Mouse (Mus musculus) lung, embryonic 14.5 days (tissue): Measurements from ENCODE around the gene Eps15l1. TPM values are rescaled to one million over a fixed set of nuclear protein-coding genes. Genes with fewer than 3 reads are reported as not detected.
A peak's percentile ranks its signal among the peaks of the same experiment; 100 is the strongest.

Source experiments
- ATAC-seq: fragments of 200-750 bp; cut with Nextera tagmentation; 2 replicates; pipeline ENCODE4 v1.8.0; 2017; ENCODE audit warnings: mild to moderate bottlenecking, moderate TSS enrichment, moderate library complexity; ENCODE audit not compliant: insufficient read depth
- DNase-seq: peaks from one replicate; pipeline ENCODE4 v3.0.0-alpha.2; 2015
- H3K27ac ChIP-seq: fragments of 300-500 bp; sonication (generic); 2 replicates; pipeline ENCODE4 v1.5.1; 2014; ENCODE audit warnings: low read depth, mild to moderate bottlenecking, moderate library complexity
- H3K27me3 ChIP-seq: fragments of 300-500 bp; sonication (generic); 2 replicates; pipeline ENCODE4 v1.6.1; 2014; ENCODE audit warnings: low read length, control low read depth; ENCODE audit not compliant: insufficient read depth
- H3K36me3 ChIP-seq: fragments of 300-500 bp; sonication (generic); 2 replicates; pipeline ENCODE4 v1.6.1; 2014; ENCODE audit warnings: control low read depth; ENCODE audit not compliant: insufficient read depth
- H3K4me1 ChIP-seq: fragments of 300-500 bp; sonication (generic); 2 replicates; pipeline ENCODE4 v1.6.1; 2014; ENCODE audit warnings: antibody characterized with exemption, control low read depth; ENCODE audit not compliant: insufficient read depth
- H3K4me2 ChIP-seq: fragments of 300-500 bp; sonication (generic); 2 replicates; pipeline ENCODE4 v1.6.1; 2014; ENCODE audit warnings: mild to moderate bottlenecking
- H3K4me3 ChIP-seq: fragments of 300-500 bp; sonication (generic); 2 replicates; pipeline ENCODE4 v1.5.1; 2014; ENCODE audit warnings: low read depth, low read length
- H3K9ac ChIP-seq: fragments of 300-500 bp; sonication (generic); 2 replicates; pipeline ENCODE4 v1.6.1; 2014
- H3K9me3 ChIP-seq: fragments of 300-500 bp; sonication (generic); 2 replicates; pipeline ENCODE4 v1.6.1; 2016; ENCODE audit warnings: low read depth, low read length, control low read depth
- CTCF ChIP-seq: IDR thresholded peaks from 2 replicates; pipeline ENCODE4 v1.5.1; 2016; ENCODE audit warnings: antibody characterized with exemption, low read depth
- WGBS: fragments of 180-500 bp; shearing (Covaris S2); extraction: QIAGEN DNeasy Blood & Tissue Kit; methylation state at CpG from one replicate; pipeline ENCODE4 v1.1.7; 2014; 5-methylcytosine and 5-hydroxymethylcytosine counted together
- polyA plus RNA-seq: library from polyadenylated mRNA; unstranded; fragments of >200 nt; fragmentation: Nextera tagmentation; extraction: Ambion mirVana; gene quantifications from 2 replicates; pipeline ENCODE4 v1.2.1, GENCODE M21; 2014

Eps15l1 gene
- polyA plus RNA-seq, 1 experiment from 2014 or later, result 69.4 TPM

DNA sequence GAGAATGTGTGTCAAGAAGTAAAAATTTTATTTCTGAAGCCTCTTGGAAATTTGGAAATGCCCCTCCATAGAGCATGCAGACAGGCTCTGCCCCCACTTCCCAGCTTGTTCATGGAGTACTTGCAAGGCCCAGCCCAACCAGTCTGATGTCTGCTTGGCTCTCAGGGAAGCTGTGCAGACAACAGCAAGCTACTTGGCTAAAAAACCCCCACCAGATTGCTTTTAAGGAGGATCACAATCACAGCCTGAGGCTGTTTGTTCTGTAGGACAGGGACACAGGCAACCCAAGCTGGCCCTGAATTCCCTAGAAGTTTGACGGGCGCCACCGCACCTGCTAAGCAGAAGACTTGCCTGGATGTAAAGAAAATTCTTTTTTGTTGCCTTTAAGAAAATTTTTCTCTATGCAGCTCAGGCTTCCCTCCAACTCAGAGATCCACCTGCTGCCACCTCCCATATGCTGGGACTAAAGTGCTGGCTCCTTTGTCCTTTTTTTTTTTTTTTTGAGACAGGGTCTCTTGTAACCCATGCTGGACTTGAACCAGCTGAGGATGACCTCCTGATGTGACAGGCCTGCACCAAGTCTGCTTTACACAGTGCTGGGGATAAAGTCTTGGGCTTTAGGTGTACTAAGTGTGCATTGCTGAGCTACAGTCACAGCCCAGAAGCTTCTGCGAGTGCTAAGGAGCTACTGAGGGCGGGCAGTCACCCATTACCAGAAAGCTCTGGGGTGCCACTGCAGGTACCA, 78.5 kb downstream of the Eps15l1 start:
- no peaks in the 10 kb centered on the region for H3K27me3 ChIP-seq
- H3K36me3 ChIP-seq, result peaks cover 79% of the 10 kb centered on the region
- DNase-seq (no peak), ATAC-seq (no peak)
- no peaks in the 10 kb centered on the region for H3K9me3 ChIP-seq
- H3K27ac ChIP-seq, result no peak overlapping the region
- no peak overlapping the region for H3K4me3 ChIP-seq
- H3K4me2 ChIP-seq, result no peak overlapping the region
- 89% methylated on average over 5 of the region's 5 CpGs for WGBS
- H3K4me1 ChIP-seq, result no peaks in the 10 kb centered on the region
- no peak overlapping the region for H3K9ac ChIP-seq
- no peak for TF ChIP-seq CTCF

DNA sequence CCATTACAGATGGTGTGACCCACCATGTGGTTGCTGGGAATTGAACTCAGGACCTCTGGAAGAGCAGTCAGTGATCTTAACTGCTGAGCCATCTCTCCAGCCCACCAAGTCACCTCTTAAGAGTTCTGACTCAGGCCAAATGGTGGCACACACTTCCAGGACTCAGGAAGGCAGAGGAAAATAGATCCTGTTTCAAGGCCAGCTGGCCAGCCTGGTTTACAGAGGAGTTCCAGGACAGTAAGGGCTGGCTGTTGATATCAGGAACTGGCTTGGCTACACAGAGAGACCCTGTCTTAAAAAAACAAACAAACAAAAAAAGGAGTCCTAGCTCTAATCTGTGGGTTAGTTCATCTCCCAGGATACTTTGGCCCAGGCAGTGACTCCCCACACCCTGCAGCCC, 84.2 kb downstream of the Eps15l1 start:
- Histone ChIP-seq H3K36me3 (peaks cover 59% of the 10 kb centered on the region), H3K4me1 (no peaks in the 10 kb centered on the region), H3K4me2 (no peak overlapping the region), H3K27ac (no peak overlapping the region), H3K9ac (no peak overlapping the region), H3K4me3 (no peak overlapping the region), H3K9me3 (no peaks in the 10 kb centered on the region), H3K27me3 (no peaks in the 10 kb centered on the region)
- ATAC-seq (no peak), DNase-seq (no peak)
- no peak for TF ChIP-seq CTCF

GRCm38 (mm10) chr8:72336273-72336672, 85.0 kb downstream of the Eps15l1 start:
- TF ChIP-seq CTCF, result no peak
- H3K4me3 ChIP-seq, result no peak overlapping the region
- H3K9ac ChIP-seq, result no peak overlapping the region
- no peaks in the 10 kb centered on the region for H3K4me1 ChIP-seq
- peaks cover 52% of the 10 kb centered on the region for H3K36me3 ChIP-seq
- WGBS, result 54% methylated on average over 2 of the region's 2 CpGs
- H3K27me3 ChIP-seq, result no peaks in the 10 kb centered on the region
- no peaks in the 10 kb centered on the region for H3K9me3 ChIP-seq
- no peak overlapping the region for H3K27ac ChIP-seq
- H3K4me2 ChIP-seq, result no peak overlapping the region
- no peak for ATAC-seq
- DNase-seq, result peak; percentile 14

- H3K27ac ChIP-seq, result no peak overlapping the region
- no peak overlapping the region for H3K4me3 ChIP-seq
- no peak overlapping the region for H3K4me2 ChIP-seq
- no peak for TF ChIP-seq CTCF
- DNase-seq (no peak), ATAC-seq (no peak)
- no peaks in the 10 kb centered on the region for H3K9me3 ChIP-seq
- no peaks in the 10 kb centered on the region for H3K27me3 ChIP-seq
- no peak overlapping the region for H3K9ac ChIP-seq
- peaks cover 33% of the 10 kb centered on the region for H3K36me3 ChIP-seq
- no peaks in the 10 kb centered on the region for H3K4me1 ChIP-seq
- 76% methylated on average over 4 of the region's 4 CpGs for WGBS
These were observed 87.1 kb downstream of the Eps15l1 start for GRCm38 (mm10) chr8:72334144-72334641.

DNA sequence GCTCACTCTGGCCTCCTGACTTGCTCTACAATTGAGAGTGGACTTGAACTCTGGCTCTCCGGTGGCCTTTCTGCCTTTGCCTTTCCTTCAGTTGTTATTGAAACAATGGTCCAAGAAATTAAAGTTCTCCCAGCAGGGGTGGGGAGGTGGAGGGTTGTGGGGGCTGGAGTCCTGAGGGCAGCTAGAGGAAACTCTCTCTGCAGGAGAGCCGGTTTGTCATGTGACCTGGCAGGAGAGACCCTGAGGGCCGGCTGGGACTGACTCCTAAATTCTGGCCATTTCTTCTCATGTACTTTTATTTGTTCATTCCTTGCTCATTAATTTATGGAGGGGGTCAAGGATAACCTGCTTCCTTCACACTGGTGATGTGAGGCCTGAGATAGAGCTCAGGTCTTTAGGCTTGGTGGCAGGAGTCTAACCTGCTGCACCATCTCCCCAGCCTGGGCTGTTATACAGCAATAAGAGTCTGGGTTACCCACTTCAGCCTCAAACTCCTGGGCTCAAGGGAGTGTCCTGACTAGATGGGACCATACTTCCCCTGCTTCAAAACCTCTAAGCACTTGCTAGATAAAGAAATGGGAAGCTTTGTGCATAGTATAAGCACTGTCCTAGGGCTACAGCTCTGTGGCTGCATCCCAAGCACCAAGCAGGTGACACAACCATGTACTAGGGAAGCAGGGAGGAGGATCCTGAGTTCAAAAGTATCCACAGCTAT, 87.7 kb downstream of the Eps15l1 start:
- Histone ChIP-seq H3K4me3 (no peak overlapping the region), H3K27me3 (no peaks in the 10 kb centered on the region), H3K27ac (no peak overlapping the region), H3K4me1 (no peaks in the 10 kb centered on the region), H3K9me3 (no peaks in the 10 kb centered on the region), H3K9ac (no peak overlapping the region), H3K36me3 (peaks cover 29% of the 10 kb centered on the region; the same call in 1 of the 2 replicates), H3K4me2 (no peak overlapping the region)
- ATAC-seq, result no peak
- TF ChIP-seq CTCF, result no peak
- DNase-seq, result no peak
- WGBS, result 46% methylated on average over 3 of the region's 3 CpGs

DNA sequence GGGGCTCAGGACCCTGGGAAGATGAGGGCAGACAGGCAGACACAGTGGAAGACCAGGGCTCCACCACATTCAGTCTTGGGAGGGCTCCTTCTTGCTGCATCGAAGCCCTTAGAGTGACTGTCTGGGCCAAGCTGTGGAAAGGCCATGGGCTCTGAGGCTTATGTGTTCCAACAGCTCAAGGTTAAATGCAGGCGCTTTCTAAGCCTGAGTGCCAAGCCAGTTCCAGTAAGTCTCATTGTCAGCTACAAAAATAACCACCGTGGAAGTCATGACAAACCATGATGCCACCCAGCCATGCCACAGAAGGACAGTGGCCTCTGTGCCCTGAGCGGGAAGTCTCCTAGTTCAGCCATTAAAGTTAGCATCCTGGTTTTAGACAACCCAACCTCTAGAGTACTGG, 89.6 kb downstream of the Eps15l1 start:
- Histone ChIP-seq H3K27me3 (no peaks in the 10 kb centered on the region), H3K36me3 (peaks cover 12% of the 10 kb centered on the region; the same call in 1 of the 2 replicates), H3K4me2 (no peak overlapping the region), H3K9me3 (no peaks in the 10 kb centered on the region), H3K4me3 (no peak overlapping the region), H3K9ac (no peak overlapping the region), H3K4me1 (no peaks in the 10 kb centered on the region), H3K27ac (no peak overlapping the region)
- no peak for TF ChIP-seq CTCF
- WGBS, result 87% methylated on average over 4 of the region's 4 CpGs
- ATAC-seq, result no peak
- DNase-seq, result no peak

- peaks cover 8% of the 10 kb centered on the region; the same call in 1 of the 2 replicates for H3K36me3 ChIP-seq
- H3K9ac ChIP-seq, result no peak overlapping the region
- no peaks in the 10 kb centered on the region for H3K4me1 ChIP-seq
- H3K27ac ChIP-seq, result no peak overlapping the region
- H3K4me3 ChIP-seq, result no peak overlapping the region
- no peak for DNase-seq
- no peaks in the 10 kb centered on the region for H3K9me3 ChIP-seq
- no peaks in the 10 kb centered on the region for H3K27me3 ChIP-seq
- ATAC-seq, result no peak
- no peak overlapping the region for H3K4me2 ChIP-seq
- WGBS, result 73% methylated on average over 6 of the region's 6 CpGs
- TF ChIP-seq CTCF, result no peak
These were observed 90.3 kb downstream of the Eps15l1 start for GRCm38 (mm10) chr8:72330806-72331516.
